Mouse (Mus musculus) lung, postnatal 10 days (tissue): ENCODE results near the gene Rpl7l1.
A peak's percentile ranks its signal among the peaks of the same experiment; 100 is the strongest.
"Not testable (repeated sequence)": the region's sequence is repeated elsewhere in the genome, so short reads cannot be mapped to it uniquely, and the experiment has no call there.

ENCODE experiments used
- DNase-seq: peaks from one replicate; pipeline ENCODE4 v3.0.0; 2021

The Rpl7l1 gene

GRCm38 (mm10) chr17:46782341-46783221, at the start of gene Rpl7l1:
Gene Rpl7l1 (minus strand): TSS chr17:46782672.
- peak; percentile 96 for DNase-seq

GRCm38 (mm10) chr17:46829856-46830535, 47.5 kb upstream of the Rpl7l1 start:
- no peak for DNase-seq

GRCm38 (mm10) chr17:46828935-46829334, 46.5 kb upstream of the Rpl7l1 start:
- DNase-seq: no peak

- no peak for DNase-seq
Measured at GRCm38 (mm10) chr17:46823091-46823490, 40.6 kb upstream of the Rpl7l1 start.

GRCm38 (mm10) chr17:46820628-46821027, 38.2 kb upstream of the Rpl7l1 start:
- no peak for DNase-seq

- DNase-seq: no peak
Measured at GRCm38 (mm10) chr17:46817734-46818158, 35.3 kb upstream of the Rpl7l1 start.

GRCm38 (mm10) chr17:46816306-46816705, 33.8 kb upstream of the Rpl7l1 start:
- DNase-seq: no peak

GRCm38 (mm10) chr17:46814497-46814896, 32.0 kb upstream of the Rpl7l1 start:
- no peak for DNase-seq

GRCm38 (mm10) chr17:46813637-46814036, 31.2 kb upstream of the Rpl7l1 start:
- no peak for DNase-seq

- no peak for DNase-seq
Measured at GRCm38 (mm10) chr17:46812442-46812841, 30.0 kb upstream of the Rpl7l1 start.

GRCm38 (mm10) chr17:46810672-46811071, 28.2 kb upstream of the Rpl7l1 start:
- no peak for DNase-seq

- DNase-seq: no peak
Measured at GRCm38 (mm10) chr17:46809131-46809830, 26.8 kb upstream of the Rpl7l1 start.

- no peak for DNase-seq
Measured at GRCm38 (mm10) chr17:46808376-46808775, 25.9 kb upstream of the Rpl7l1 start.

GRCm38 (mm10) chr17:46801761-46802160, 19.3 kb upstream of the Rpl7l1 start:
- DNase-seq: no peak

- no peak for DNase-seq
Measured at GRCm38 (mm10) chr17:46799680-46800079, 17.2 kb upstream of the Rpl7l1 start.

GRCm38 (mm10) chr17:46797386-46797785, 14.9 kb upstream of the Rpl7l1 start:
- no peak for DNase-seq

- no peak for DNase-seq
Measured at GRCm38 (mm10) chr17:46796743-46797142, 14.3 kb upstream of the Rpl7l1 start.

GRCm38 (mm10) chr17:46792963-46793362, 10.5 kb upstream of the Rpl7l1 start:
- DNase-seq: no peak

- not testable (repeated sequence) for DNase-seq
Measured at GRCm38 (mm10) chr17:46787974-46788373, 5.5 kb upstream of the Rpl7l1 start.

- DNase-seq: no peak
Measured at GRCm38 (mm10) chr17:46786952-46787351, 4.5 kb upstream of the Rpl7l1 start.

- DNase-seq: no peak
Measured at GRCm38 (mm10) chr17:46783222-46783565, 722 bp upstream of the Rpl7l1 start.

GRCm38 (mm10) chr17:46781876-46782275, 596 bp downstream of the Rpl7l1 start:
- no peak for DNase-seq

GRCm38 (mm10) chr17:46776087-46776486, 6.4 kb downstream of the Rpl7l1 start:
- DNase-seq: no peak

- DNase-seq: no peak
Measured at GRCm38 (mm10) chr17:46775070-46775469, 7.4 kb downstream of the Rpl7l1 start.
